Mouse (Mus musculus) testis, postnatal 10 days (tissue): ENCODE measurements around the gene Slc35b2.

Experiments
- DNase-seq: peaks from one replicate; pipeline ENCODE4 v3.0.0; 2021; ENCODE audit warnings: low spot score

The Slc35b2 gene

DNA sequence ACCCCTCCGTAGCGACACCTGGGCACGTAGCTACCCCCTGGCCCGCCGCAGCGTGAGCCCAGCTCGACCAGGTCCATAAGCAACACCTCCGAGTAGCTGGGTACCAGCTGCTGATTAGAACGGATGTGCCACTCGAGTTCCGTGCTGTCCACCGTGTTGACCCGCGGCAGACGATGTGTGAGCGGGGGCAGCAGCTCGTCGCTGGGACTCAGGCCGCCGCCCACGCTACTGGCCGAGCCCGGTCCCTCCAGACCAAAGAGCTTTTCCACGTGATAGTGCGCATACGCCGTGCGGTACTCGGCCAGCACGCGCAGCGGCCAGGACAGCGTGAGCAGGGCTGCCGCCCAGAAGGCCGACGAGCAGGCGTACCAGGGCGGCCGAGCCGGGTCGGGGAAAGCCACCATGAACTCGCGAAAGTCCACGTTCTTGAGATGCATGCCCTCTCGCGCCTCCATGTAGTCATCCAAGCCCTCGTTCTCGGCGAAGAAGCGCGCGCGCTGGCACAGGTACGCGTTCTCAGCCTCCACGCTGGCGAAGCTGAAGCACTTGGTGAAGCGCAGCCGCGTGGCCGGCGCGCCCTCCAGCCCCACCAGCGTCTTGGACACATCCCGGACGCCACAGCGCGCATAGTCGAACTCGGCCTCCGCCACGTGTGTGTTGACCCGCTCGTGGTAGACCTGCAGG is 18.3 kb upstream of the Slc35b2 start:
- DNase-seq, result no peak

DNA sequence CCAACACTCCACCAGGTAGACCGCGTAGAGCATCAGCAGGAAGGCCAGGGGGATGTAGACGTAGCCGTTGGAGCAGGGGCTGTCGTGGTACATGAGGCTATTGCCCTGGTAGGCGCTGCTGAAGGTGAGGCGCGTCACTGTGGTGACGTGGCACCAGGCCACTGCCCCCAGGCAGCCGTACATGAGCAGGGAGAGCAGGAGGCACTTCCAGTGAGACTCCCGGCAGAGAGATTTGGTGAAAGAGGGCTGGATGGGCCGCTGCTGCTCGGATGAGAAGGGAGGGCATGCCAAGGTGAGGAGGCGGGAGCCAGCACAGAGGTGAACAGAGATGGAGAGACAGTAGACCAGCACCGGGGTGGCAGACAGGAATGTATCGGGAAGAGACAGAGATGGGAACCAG is 16.7 kb upstream of the Slc35b2 start:
- no peak for DNase-seq

DNA sequence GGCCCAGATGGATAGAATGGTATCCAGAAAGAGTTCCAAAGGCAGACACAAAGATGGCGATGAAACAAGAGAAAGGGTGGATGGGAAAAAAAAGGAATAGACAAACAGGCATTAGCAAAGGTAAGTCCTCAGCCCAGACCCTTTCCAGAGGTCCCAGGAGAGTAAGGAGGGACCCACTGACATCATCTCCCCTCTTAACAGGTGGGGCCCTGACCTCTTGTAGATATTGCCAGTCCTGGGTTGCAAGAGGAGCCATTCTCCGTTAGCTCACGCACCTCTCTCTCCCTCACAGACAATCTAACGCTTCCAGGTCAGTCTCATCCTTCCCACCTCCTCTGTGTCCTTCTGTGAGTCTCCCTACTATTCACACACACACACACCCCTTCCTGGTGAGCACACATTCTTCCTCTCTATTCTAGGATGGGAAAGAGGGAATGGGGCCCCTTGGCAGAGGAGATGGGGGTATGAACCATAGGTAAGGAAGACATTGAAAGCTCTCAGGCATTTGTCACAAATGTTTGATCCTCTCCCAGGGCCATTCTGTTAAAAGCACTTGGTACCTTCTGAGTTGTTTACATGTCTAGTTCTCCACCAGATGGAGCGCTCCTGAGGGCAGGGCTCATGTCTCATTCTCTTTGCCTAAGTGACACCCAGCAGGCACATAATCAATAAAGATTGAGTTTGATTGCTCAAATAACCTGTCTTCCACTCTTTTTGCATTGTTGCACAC is 16.0 kb upstream of the Slc35b2 start:
- DNase-seq, result no peak

DNA sequence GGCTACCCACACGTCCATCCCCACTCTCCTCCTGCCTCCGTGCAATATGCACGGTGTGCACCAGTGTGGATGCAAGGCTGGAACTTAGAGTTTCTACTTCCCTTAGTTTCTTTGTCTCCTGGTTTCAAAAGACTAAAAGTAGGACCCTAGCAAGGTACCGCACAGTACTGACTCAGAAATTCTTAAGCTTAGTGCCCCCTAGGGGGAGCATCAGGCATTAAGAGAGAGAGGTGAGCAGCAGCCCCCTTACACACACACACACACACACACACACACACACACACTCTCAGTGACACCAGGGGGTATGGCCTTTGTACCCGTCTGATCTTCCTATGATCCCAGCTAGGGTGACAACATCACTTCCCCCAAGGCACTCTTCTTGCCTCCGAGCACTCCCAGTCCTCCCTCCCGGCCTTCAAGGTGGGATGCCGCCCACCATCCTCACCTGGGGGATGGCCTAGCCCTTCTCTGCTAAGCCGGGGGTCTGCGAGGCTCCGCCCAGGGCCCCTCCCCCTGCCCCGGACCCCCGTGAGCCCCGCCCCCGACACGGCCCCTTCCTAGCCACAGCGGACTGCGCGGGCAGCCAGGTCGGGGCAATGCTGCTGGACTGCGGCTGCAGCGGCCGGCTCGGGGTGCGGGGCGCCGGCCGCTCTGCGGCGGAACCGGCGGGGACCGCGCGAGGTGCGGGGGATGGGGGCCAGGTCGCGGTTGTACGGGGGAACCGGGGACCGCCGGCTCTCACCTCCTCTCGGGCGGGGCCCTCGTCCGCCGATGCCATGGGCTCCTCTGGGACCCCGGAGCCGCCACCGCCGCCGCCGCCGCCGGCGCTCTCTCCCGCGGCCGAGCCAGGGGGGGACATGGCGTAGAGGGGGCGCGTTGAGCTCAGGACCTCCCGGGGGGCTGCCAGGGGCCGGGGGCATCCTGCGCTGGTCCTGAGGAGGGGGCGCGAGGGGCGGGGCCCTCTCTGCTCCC is 14.8 kb upstream of the Slc35b2 start:
- peak; percentile 58 for DNase-seq

DNA sequence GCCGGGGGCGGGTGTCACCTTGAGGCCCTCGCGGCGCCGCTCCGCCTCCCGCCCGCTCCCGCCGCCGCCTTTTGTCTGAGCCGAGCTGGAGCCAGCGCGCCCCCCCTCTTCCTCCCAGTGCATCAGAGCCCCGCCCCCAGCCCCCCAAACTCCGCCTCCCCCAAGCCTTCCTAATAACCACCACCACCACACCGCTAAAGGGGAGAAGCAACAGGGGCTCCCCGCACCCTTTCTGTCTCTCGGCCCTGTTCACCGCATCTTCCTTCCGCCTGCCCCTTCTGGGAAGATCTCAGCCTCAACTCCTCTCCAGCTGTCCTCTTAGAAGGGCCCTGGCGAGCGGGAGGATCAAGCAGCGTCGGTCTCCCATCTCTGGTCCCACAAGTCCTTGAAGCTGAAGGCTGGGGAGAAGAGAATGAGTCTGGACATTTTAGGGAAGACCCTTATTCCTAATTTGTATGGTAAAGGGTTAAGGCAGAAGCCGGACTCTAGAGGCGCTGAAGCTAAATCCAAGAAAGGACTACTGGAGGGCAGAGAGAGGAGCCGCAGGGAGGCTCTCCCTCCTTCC is 14.0 kb upstream of the Slc35b2 start, which contains the start of gene Tmem151b:
Tmem151b (minus strand) TSS at position 61 of the 565 bp plus-strand sequence.
- DNase-seq, result no peak

DNA sequence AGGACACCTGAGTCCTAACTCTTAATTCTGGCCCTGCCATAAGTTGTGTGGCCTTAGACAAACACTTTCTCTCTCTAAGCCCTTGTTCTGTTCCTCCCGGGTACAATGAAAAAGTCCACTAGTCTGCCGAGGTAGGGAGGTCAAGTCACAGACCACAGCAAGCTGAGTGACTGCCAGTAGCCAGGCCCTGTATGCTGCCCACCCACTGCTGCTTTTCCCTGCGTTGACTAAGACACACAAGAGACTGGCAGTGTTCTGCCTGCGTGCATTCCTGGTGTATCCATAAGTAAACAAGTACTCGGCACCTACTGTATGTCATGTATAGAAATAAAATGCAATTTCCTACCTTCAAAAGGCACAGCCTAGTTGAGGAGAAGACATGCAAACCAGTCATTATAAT is 13.4 kb upstream of the Slc35b2 start:
- DNase-seq, result no peak

DNA sequence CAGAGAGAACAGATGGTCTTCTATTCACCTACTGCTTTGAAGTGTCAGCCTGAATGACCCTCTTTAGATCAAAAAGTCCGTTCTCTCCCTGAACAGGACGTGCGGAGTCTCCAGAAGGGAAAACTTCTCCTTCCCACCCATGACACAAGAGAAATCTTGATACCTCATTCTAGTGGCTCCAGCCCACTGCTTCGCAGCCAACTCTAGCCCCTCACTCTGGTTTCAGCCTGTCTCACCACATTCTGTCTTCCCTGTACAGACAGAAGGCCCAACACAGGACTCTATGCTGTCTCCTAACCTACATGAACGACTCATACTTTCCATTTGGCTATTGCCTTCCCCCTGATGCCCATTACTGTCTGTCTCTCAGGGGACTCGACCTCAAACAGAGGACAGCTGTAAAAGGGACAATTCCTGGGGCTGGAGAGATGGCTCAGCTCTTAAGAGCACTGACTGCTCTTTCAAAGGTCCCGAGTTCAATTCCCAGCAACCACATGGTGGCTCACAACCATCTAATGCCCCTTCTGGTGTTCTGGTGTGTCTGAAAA is 12.4 kb upstream of the Slc35b2 start:
- no peak for DNase-seq

DNA sequence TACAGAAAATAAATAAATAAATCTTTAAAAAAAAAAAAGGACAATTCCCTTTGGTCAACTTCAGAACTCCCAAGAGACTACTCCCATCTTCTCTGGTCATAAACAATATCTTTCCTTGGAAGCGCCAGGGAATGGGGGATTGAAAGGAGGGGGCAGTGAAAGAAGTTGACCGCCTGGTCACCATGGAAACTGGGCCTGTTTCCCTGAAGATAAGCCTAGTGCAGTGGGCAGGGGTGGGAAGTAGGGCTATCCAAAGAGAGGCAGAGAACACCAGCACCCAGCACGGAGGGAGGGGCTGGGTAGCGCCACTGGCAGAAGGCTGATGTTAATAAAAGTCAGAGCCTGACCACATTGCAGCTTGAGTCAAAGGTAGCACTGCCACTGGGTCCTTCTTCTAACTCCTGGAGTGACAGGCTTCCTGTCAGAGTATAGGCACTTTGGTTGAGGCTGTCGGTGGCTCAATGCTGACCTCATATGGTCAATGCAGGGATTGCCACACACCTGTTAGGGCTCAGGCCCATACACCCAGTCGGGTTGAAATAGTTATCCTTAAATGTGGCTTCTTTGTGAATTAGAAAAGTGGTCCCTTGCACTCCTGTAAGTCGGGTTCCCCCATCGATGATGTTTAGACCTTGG is 11.7 kb upstream of the Slc35b2 start:
- peak; percentile 82 for DNase-seq

DNA sequence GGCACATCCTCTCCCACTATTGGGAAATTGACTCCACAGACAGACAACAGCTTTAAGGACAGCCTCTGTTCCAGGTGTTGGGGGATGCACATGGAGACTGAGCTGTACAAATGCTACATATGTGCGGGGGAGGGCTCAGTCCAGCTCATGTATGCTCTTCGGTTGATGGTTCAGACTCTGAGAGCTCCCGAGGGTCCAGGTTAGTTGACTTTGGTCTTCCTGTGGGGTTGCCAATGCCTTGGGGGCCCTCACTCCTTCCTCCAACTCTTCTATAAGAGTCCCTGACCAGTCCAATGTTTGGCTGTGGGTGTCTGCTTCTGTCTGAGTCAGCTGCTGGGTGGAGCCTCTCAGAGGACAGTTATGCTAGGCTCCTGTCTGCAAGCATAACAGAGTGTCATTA is 10.6 kb upstream of the Slc35b2 start:
- DNase-seq, result no peak

DNA sequence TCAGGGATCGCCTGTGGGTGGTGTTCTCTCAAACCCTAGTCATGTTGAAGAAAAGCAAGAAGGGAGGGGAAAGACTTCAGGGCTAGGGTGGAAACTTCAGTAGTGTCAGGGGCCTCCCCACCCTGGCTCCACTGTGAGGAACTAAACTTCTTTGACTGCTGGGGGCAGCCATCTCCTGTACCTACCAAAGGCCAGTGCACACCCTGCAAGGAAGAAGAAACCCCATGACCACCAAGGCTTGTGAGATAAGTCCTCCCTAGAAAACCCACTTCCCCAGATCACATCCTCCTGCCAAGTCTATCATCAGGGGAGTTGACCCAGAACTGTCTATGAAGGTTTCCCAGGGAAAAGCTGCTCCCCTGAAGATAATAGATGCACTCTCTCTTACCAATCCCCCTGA is 9.3 kb upstream of the Slc35b2 start:
- DNase-seq, result no peak

DNA sequence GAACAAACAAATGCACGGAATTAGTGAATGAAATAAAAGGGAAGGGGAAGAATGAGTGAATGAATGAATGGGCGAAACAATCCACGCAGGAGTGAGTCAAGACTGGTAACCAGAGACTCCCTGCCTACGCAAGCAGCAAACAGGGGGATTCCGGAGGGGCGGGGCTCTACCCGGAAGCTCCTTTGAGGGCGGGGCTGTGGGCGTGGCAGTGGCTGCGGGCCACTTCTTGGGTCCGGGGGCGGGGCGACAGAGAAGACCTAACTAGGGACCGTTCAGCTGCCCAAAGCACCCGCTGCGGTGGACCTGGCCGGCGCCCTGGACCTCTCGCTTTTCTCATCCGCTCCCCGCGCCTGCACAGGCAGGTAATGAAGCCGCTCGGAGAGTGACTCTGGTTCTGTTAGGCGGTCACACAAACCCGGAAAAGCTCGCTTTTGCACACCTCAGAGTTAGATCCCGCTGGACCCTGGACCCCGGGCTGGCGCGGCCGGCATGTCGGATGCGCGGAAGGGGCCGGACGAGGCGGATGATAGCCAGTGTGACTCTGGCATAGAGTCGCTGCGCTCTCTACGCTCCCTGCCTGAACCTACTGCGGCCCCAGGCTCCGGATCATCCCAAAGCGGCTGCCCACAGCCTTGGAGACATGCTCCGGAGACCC is 8.1 kb upstream of the Slc35b2 start, which contains the start of gene Nfkbie:
Nfkbie (plus strand) TSS at position 252 of the 655 bp plus-strand sequence.
- DNase-seq, result peak; percentile 99

DNA sequence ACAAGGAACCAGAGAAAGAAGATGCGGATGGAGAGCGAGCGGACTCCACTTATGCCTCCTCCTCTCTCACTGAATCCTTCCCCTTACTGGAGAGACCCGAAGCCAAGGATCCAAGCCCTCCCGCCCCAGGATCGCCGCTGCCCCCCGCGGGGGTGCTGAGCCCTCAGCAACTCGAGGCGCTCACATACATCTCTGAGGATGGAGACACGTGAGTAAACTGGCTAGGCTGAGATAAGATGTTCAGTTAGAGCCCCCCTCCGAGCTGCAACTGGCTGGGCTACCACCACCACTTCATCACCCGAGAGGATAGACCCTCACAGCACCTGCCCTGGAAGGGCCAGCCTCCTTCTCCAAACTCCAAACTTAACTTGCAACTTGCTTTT is 7.6 kb upstream of the Slc35b2 start:
- DNase-seq, result no peak

DNA sequence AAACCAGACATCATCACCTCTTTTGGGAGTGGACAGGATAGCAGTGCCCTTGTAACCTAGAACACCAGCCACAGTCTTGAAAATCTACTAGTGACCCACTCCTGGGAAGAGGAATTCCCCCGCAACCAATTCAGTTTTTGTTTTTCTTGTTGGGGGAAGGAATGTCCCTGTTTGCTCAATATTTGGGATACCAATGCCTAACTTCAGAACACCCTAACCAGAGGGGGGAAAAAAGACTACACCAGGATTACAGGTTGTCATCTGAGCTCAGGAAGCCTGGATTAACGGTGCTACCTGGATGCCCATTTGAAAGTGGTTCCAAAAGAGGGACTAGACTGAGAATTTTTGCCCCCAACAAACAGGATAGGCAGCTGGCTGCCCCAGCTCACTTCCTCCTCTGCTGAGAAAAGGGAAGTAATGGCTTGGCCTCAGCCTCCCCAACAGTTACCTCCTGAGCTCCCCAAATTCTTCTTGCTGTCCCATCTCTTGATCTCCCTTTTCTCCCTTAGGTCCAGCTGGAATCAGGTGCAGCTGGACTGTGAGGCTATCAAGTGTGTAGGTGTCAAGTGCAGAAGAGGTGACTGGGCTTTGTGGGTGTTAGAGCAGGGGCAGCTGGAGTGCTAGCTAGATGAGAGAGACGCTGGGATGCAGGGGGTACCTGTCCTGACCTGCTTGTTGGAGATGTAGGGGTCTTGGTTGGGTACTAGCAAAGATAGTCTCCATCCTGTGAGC is 7.0 kb upstream of the Slc35b2 start:
- no peak for DNase-seq

DNA sequence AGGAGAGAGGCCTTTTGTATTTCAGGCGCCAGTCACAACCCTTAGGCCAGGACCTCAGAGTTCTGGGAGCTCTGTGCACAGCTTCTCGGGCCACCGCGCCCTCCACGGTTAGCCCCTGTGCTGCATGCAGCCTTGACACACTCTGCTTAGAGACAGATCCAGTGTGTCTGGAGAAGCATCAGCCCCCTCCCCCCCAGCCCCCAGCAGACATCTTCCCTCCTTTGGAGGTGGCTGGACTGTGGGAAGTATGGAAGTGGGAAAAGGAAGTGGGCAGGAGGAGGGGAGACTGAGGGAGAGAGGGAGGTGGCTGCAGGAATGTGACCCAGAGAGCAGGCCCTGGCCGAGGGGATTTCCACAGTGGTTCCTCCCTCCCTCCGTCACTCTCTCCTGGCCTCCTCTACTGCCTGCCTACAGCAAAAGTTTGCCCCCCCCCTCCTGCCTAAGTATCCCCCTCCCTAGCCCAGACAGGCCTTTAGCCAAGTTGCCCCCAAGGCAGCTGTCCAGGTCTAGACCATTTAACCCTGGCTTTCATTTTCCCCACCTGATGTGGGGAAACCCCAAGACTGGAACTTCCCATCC is 6.3 kb upstream of the Slc35b2 start:
- DNase-seq, result no peak

DNA sequence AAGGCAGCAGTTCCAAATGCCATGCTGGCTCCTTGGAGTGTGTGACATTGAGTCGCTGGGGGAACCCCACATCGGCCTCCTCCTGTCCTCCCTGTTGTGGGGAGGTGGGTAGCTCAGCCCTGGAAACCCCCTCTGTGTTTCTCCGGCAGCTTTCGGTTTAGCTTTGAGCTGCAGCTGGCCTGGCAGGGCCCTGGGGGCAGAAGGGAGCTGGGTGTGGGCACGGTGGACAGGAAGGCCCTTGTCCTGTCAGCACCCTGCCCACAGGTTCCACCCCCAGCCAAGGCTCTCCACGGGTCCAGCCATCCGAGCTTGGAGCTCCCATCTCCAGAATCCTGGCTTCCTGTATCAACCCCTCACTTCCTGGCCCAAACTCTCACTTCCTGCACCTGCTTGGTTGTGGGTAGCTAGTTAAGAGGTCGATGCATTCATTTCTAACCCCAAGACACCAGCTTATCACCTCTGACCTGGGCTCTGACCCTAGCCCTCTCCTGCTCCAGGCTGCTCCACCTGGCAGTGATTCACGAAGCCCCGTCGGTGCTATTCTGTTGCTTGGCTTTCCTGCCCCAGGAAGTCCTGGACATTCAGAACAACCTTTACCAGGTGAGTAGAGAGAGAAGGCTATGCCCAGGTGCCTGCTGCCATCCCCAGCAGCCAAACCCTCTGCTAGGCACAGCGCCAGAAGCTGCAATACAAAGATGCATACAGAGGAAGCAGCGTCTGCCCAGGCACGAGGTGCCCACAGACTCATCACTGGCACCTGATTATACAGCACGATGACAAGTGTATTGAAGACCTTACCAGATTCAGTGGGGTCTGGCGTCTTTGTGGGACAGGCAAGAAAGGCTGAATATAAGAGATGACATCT is 5.4 kb upstream of the Slc35b2 start:
- DNase-seq, result no peak

DNA sequence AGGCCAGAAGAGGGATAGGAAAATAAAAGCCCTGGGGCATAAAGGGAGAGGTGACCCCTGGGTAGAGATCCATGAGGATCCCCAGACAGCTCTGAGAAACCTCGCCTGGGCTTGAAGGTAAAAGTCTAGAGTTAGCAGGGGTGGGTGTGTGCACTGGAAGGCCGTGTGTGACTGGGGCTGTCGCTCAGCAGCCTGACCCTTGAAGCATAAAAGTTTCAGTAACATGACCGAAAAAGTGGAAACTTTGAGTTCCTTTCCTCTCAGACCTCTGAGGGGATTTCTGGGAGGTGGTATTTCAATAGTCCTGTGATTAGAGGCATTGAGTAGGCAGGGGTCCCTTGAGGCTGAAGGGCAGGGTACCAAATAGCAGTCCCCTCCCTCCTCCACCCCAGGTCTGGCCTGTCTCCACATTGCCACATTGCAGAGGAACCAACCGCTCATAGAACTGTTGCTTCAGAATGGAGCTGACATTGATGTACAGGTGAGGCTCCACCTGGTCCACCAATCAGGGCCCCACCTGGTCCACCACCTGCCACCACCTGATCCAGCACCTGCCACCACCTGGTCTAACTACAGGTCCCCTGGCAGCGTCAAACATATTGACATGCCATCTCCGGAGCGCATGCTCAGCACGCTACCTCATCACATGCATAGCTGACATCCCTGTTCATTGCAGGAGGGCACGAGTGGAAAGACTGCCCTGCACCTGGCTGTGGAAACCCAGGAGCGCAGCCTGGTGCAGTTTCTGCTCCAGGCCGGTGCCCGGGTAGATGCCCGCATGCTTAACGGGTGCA is 3.7 kb upstream of the Slc35b2 start:
- no peak for DNase-seq

DNA sequence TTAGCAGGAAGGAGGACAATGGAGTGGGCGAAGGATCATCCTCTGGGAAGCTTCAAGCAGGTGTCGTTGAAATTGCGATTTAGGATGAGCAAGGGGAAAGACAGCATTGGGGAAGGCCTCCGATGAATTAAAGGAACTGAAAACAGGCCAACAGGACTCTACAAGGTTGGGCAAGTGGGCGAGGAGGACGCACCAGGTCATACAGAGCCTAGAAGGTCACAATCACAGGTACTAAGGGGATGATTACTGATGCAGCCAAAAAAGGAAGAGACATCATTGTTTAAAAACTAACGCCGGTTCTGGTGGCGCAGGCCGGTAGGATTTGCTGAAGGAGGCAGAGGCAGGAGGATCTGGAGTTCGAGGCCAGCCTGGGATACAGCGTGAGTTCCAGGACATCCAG is 458 bp upstream of the Slc35b2 start:
- peak; percentile 45 for DNase-seq

DNA sequence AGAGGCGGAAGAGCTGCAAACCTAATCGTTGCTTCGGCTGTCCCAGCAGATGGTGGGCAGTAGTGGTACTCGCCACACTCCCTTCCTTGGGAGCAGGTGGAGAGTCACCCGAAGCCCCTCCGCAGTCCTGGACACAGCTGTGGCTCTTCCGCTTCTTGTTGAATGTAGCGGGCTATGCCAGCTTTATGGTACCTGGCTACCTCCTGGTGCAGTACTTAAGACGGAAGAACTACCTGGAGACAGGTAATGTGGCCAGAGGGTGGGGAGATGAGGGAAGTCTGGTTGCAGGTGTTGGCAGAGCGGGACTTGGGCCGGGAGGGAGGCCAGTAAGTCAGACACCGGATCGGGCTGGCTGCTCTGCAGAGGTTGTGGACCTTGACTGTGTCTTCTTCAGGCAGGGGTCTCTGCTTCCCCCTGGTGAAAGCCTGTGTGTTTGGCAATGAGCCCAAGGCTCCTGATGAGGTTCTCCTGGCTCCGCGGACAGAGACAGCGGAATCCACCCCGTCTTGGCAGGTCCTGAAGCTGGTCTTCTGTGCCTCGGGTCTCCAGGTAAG is 934 bp downstream of the Slc35b2 start:
- DNase-seq, result no peak
